Mouse (Mus musculus): Measurements from ENCODE around the gene Miga1. TPM values are rescaled to one million over a fixed set of nuclear protein-coding genes. Genes with fewer than 3 reads are reported as not detected.

Gene Miga1
- total RNA-seq (2021): 10 to 100 TPM; 20.6 to 22.9 TPM
- long read RNA-seq, experiment 1, full-length matches to known transcripts: 3 of 7 reads
- long read RNA-seq, experiment 1, partial matches to known transcripts: 1 of 7 reads
- long read RNA-seq, experiment 1, other reads (novel, unspliced or antisense): 3 of 7 reads
- long read RNA-seq, experiment 2, full-length matches to known transcripts: 10 of 15 reads
- long read RNA-seq, experiment 2, partial matches to known transcripts: 1 of 15 reads
- long read RNA-seq, experiment 2, other reads (novel, unspliced or antisense): 4 of 15 reads

- DNase-seq (ENCODE audit: low spot score in 2 of 2): peak; percentile 39 to 50
Measured at GRCm38 (mm10) chr3:152339862-152340557, at the start of gene Miga1. TSS of gene Miga1 (minus strand) at chr3:152340407.

- DNase-seq (ENCODE audit: low spot score in 2 of 2): no peak
Measured at GRCm38 (mm10) chr3:152384106-152384505, 43.9 kb upstream of the Miga1 start.

- no peak for DNase-seq (ENCODE audit: low spot score in 2 of 2)
Measured at GRCm38 (mm10) chr3:152376063-152376462, 35.9 kb upstream of the Miga1 start.

GRCm38 (mm10) chr3:152364181-152364580, 24.0 kb upstream of the Miga1 start:
- DNase-seq (ENCODE audit: low spot score in 2 of 2): no peak

- DNase-seq (ENCODE audit: low spot score in 2 of 2): no peak
Measured at GRCm38 (mm10) chr3:152359151-152359550, 18.9 kb upstream of the Miga1 start.

- no peak for DNase-seq (ENCODE audit: low spot score in 2 of 2)
Measured at GRCm38 (mm10) chr3:152356751-152357150, 16.5 kb upstream of the Miga1 start.

- no peak for DNase-seq (ENCODE audit: low spot score in 2 of 2)
Measured at GRCm38 (mm10) chr3:152355361-152355760, 15.2 kb upstream of the Miga1 start.

- DNase-seq (ENCODE audit: low spot score in 2 of 2): no peak
Measured at GRCm38 (mm10) chr3:152353434-152354177, 13.4 kb upstream of the Miga1 start.

GRCm38 (mm10) chr3:152352289-152352688, 12.1 kb upstream of the Miga1 start:
- no peak for DNase-seq (ENCODE audit: low spot score in 2 of 2)

GRCm38 (mm10) chr3:152350966-152351365, 10.8 kb upstream of the Miga1 start:
- DNase-seq (ENCODE audit: low spot score in 2 of 2): no peak

GRCm38 (mm10) chr3:152350431-152350830, 10.2 kb upstream of the Miga1 start:
- DNase-seq (ENCODE audit: low spot score in 2 of 2): no peak

- no peak for DNase-seq (ENCODE audit: low spot score in 2 of 2)
Measured at GRCm38 (mm10) chr3:152348011-152348830, 8.0 kb upstream of the Miga1 start.

GRCm38 (mm10) chr3:152347227-152347626, 7.0 kb upstream of the Miga1 start:
- no peak for DNase-seq (ENCODE audit: low spot score in 2 of 2)

- DNase-seq (ENCODE audit: low spot score in 2 of 2): no peak
Measured at GRCm38 (mm10) chr3:152346633-152347141, 6.5 kb upstream of the Miga1 start.

- DNase-seq (ENCODE audit: low spot score in 2 of 2): peak; percentile 91 to 93
Measured at GRCm38 (mm10) chr3:152345732-152346632, 5.8 kb upstream of the Miga1 start, which contains the start of gene Usp33. TSS of gene Usp33 (plus strand) at chr3:152346478.

GRCm38 (mm10) chr3:152342961-152343517, 2.8 kb upstream of the Miga1 start:
- no peak for DNase-seq (ENCODE audit: low spot score in 2 of 2)

- DNase-seq (ENCODE audit: low spot score in 2 of 2): no peak
Measured at GRCm38 (mm10) chr3:152336085-152336484, 4.1 kb downstream of the Miga1 start.

- DNase-seq (ENCODE audit: low spot score in 2 of 2): no peak
Measured at GRCm38 (mm10) chr3:152333641-152334040, 6.6 kb downstream of the Miga1 start.

- DNase-seq (ENCODE audit: low spot score in 2 of 2): no peak
Measured at GRCm38 (mm10) chr3:152332545-152333300, 7.5 kb downstream of the Miga1 start.
